Mouse (Mus musculus) ZHBTc4 (cell line): ENCODE data around the gene Plch2.
A peak's percentile ranks its signal among the peaks of the same experiment; 100 is the strongest.
"Not testable (repeated sequence)": the region's sequence is repeated elsewhere in the genome, so short reads cannot be mapped to it uniquely, and the experiment has no call there.

Experiments
- DNase-seq: peaks from one replicate; pipeline ENCODE4 v3.0.0-alpha.2; 2011; ENCODE audit warnings: low read depth, low spot score

The Plch2 gene

DNA sequence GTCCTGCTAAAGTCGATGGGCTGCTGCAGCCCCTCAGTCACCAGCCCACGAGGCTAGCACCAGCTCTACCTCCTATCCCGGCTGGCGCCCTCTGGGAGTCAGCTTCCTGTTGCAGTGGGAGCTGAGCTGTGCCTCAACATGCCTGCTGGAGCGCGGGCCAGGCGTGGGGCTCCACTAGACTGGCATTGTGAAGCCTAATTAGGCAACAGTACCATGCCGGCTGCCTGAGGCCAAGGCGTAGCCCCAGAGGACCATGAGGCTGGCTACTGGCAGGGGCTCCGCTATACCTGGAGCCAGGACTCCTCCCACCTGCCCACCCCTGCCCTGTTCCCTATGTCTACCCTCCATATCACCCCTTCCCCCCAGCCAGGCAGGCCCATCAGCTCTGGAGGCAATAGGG lies at the start of gene Plch2:
Plch2 (minus strand) TSS at position 61 of the 400 bp plus-strand sequence.
- DNase-seq: no peak

DNA sequence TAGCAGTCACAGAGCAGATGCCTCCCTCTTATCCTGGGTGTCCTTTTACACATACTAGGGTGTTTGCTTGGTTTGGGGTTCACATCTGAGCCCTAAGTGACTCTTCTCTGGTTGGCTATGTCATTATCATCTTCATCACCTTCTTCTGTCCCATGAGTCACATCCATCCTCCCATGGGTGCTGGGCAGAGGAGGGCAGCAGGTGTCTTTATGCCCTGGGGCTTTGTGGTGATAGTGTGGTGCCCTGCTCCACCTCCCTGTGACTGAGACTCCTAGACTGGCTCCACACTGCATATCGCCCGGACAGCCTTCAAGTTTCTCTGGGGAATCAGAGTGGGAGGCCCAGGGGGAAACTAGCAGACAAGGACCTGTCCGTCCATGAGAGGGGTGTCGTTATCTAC lies 42.0 kb upstream of the Plch2 start:
- no peak for DNase-seq

DNA sequence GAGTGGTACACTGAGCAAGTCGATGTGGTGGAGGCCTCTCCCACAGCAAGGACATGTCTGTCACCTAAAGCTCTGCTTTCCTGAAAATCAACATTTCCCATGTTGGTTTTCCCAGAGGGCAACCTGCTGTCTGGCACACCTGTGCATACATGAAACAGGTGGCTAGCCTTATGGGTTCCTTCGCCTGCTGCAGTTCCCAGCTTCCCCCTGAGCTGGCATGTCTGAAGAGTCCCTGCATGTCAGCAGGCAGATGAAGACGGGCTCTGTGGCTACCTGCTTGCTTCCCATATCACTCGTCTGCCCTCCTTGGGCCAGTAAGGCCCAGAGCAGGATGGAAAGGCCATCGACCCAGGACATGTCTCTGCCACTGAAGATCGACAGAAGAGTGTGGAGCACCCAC lies 40.9 kb upstream of the Plch2 start:
- DNase-seq: no peak

DNA sequence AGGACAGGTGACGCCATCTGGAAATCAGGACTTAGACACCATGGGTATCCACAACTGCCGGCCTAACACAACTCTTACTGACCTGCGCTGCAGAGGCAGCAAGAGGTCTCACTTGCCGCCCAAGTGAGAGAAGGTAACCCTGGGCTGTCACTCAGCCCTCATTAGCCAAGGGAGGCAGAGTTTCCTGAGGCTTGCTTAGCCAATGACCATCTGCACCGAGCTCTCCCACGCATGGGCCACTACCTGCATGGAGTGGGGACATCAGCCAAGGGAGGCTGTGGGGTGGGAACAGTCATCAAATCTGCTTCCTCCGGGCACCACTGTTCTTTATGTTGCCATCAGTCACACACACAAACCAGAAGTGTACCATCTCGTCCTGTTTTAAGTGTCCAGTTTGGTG lies 39.4 kb upstream of the Plch2 start:
- DNase-seq: no peak

DNA sequence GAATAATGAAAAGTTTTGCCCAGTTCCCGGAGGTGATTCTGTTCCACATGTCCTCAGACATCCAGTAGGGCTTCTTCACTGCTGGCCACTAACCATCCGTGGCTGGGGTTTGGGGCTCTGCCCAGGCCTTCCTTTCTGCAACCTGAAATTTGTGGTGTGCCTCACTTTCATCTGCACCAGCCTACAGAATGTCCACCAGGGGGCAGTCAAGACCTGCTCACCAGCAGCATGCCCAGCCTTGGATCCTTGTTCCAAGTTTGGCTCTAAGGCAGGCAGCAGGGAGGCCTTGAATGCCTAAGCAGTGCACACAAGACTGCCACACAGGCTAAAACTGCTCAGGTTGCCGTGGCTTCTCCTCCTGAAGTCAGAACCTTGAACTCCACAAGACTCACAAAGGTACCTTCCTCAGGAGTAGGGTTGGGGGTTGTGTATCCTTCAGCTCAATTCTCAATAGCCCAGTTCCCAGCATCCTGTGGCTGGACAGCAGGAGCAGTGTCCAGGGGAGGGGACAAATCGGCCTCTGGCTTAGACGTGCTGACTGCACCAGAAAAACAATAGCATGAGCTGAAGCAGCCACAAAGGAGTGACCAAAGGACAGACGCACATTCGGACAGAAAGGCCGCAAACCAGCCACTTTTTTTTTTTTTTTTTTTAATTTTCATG lies 38.8 kb upstream of the Plch2 start:
- peak; percentile 91 for DNase-seq

DNA sequence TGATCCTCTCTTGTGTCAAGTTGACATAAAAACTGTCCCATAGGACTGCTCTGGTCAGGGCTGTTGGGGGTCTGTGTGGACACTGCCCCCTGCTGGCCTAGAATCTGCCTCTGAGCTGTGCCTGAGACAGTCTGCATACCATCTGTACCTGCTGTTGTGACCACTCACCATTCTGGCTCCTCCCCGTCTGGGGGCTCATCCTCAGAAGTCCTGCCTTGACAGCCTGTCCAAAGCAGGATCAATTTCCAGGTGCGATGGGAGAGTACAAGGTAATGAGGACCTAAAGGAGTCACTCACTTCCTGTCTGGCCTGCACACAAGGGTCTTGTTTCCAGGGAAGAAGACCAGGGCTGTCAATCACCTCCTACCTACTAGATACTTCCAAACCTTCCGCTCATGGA lies 38.0 kb upstream of the Plch2 start:
- DNase-seq: peak; percentile 80

DNA sequence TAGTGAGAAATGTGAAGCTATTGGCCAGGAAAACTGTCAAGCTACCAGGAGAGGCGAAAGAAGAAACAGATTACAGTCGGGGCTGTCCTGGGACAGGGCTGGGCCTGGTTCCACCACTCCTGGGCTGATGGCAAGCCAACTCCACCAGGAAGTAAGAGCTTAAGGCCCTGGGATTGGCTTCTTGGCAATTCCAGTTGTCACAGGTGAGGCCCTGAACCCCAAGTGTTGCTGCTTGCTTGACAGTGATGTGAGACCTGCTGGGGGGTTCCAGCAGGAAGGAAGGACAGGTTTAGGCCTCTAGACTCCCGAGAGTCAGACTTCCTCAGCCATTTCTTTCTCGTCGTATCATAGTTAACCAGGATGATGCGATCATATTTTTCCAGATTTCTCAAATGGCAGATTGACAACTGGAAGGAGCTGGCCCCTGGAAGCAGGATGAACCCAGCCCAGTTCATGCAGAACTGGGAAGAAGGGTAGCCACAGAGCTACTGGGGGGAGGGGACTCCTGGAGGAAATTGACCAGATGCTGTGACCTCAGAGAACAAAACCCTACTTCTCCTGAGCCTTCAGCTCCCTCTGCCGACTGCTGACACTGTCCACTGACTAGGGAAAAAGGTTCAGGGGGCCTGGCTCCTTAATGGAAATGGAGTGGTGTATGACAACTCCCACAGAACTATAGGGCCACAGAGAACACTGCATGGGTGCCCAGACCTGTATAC lies 37.0 kb upstream of the Plch2 start:
- DNase-seq: no peak

DNA sequence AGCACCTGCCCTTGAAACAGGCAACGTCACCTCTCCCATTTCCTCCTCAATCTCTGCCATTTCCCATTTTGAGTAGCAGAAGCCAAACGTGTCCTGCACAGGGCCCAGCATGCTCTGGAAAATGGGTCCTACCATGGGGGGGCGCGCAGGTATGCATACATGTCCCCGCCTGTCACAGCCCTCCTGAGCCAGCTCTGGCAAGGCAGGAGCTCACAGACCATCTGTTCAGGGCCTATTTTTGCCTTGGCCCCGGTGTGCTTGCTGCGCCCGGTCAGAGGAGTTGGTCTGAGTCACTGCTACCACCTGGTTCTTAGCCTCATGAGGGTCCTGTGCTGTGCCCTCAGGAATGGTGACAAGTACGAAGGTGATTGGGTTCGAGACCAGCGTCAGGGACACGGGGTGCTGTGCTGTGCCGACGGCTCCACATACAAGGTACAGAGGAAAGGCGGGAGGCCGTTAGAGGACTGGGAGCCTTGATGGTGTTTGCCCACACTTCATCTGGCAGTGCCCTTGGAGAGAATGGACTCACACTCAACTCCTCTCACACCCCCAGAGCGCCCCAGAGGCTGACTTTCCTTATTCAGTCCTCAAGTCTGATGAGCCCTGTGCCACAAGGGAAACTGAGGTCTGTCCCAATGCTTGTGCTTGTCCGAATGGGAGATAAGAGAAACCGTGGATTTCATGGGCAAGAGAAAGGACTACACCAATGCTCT lies 36.3 kb upstream of the Plch2 start:
- no peak for DNase-seq

DNA sequence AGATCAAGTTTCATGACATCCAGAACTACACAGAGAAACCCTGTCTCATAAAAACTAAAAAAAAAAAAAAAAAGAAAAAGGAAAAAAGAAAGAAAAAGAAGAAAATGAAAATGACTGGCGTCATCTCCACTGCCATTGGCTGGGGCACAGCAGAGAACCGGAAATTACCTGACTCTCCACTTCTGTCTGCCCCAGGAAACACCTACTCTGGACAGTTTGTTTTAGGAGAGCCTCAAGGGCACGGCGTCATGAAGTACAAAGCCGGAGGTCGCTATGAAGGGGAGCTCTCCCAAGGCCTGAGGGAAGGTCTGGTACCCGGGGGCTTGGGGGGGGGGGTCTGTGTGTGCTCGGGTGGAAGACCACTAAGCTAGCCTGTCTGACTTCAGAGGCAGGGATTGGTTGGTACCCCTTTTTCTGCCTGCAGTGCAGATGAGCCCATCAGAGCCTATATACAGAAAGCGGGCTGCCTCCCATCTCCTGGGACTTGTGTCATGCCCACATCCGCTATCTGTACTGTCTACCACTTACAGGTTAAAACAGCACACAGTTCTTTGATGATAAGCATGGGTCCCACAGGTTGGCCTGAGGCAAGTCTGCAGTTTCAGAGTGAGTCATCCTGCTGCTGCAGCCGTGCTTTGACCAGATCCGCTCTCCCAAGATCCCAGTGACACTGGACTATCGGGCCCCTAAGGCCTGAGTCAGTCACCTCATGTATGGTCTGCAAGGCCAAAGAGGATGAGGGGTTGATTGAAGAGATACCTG lies 34.3 kb upstream of the Plch2 start:
- DNase-seq: no peak

DNA sequence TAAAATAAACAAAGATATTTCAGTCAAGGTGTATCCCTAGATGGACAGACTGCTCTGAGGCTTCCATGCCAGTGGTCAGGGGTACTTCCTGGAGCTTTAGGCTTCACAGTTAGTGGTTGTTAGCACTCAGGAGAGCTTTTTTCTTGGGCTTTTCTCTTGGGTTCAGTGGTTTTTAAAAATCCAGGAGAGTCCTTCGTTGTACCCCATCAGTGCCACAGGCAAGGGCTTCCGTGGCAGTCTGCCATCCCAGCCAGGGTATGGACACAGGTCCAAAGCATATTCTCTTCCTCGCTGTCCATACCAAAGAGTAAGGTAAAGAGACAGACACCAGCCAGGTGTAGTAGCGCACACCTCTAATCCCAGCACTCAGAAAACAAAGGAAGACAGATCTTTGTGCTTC lies 33.6 kb upstream of the Plch2 start:
- DNase-seq: no peak

DNA sequence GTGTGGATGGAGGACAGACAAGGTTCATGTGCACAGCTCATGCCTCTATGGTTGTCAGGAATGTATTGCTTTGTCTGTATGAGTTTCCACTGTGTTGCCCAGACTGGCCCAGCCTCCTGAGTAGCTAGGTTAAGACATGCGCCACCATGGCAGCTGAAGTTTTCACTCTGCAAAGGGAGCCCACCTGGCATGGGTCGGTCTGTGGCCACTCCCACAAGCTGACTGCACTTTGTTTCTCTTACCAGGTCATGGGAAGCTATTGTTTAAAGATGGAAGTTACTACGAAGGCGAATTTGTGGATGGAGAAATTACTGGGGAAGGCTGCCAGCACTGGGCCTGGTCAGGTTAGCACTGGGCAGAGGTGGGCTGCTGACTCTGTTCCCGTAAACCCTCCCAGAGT lies 32.7 kb upstream of the Plch2 start:
- DNase-seq: no peak

DNA sequence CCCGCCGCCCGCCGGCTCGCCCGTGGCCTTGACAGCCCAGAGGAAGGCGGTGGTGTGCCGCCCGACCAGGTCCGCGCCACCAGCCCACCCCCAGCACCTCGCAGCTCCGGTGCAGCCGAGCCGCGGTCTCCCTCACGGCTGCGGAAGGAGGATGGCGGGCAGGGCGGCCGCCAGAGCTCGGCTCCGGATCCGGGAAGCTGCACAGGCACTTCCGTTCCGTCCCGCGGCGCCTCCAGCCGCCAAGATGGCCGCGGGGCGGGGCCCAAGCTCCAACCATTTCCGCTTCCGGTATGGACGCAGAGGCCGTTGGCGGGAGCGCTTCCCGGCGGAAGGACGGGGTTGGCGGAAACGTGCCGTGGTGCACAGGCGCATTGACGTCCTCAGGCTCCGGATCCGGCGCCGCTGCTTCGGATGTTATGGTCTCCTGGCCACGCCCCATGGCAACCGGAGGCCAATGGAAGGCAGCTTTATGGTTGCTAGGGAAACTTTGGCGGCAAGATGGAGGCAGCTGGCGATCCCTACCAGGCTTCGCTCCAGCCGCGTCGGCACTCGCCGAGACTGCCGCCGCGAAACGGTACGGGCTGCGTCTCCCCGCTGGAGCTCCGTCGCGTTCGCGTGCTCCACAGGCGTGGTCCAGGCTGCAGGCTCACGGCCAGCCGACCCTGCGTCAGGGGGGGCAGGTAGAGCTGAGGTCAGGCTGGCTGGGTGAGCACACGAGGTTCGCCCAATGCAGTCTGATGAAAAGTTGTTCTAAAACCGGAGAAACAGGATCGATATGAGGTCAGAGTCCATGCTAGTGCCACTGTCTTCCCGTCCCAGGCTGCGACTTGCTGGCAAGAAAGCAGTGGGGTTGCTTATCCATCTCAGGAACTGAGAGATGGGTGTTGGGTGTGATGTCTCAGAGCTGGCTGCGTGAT lies 29.8 kb upstream of the Plch2 start, which contains the start of the genes Rer1 and Morn1:
Rer1 (minus strand) TSS at position 275 of the 917 bp plus-strand sequence.
Morn1 (plus strand) TSS at position 470 of the 917 bp plus-strand sequence.
- peak; percentile 100 for DNase-seq

DNA sequence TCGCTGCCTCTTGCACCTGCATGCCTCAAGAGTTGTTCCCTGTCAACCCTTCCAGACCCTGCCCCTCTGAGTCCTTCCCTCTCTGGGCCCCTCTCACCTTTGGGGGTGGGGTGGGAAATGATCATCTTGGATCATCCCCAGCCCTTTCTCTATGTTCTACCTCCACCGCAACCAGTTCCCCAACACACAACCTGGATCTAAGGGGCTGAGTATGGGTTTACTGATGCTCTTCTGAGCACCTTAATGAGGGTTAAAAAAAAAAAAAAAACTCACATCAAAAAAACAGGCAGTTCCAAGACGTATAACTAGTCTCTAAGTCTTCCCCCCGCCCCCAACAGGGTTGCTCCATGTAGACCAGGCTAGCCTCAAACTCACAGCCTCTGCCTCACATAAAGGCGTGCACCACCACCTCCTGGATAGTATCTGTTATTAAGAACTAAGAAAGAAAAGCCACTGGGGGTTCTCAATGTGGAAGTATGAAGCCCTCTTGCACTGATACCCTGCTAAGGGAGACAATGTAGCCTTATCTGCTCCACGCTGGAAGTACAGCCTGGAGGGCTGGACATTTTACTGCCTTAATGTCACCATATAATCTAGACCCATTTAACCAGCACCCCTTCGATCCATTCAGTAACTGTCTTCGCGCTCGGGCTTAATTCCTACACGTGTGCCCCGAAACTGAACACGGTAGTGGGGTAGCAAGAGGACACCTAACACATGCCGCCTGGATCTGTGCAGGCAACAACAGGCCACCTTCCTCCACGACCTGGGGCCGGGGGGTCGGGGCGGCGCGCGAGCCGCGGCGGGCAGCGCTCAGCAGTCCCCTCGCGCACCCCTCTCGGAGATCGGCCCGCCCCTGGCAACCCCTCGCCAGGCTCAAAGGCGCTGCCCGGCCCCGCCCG lies 28.9 kb upstream of the Plch2 start:
- DNase-seq: no peak

DNA sequence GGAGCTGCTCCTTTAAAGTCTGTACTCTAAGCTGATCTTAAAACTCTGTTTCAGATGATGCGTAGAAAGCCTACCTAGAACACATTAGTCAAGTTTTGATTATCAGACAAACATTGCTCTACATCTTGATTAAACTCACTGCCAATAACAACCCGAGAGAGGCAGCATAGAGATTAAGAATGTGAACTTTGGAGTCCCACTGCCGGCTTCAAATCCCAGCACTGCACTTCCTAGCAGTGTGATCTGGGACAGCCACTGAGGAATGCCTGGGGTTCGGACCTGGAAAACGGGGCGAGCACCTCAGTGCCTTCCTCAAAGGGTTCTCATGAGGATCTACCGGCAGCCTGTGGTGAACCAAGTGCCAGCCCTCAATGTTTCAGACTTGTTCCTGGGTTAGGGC lies 27.8 kb upstream of the Plch2 start:
- no peak for DNase-seq

DNA sequence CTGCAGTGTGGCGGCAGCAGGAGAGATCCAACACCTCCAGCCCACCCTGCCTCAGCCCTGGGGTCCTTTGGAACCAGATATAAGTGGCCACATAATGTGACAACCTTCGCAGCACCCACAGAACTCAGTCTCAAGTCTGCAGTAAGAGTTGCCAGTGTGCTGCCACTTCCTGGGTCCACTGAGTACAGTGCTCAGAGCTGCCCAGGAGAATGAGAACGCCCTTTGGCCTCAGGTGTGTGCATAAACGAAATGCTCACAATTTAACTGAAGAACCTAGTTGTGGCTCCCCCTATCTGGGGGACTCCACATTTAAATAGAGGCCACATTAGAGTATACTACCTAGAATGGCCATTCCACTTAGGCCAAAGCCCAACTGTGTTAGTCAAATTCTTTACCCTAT lies 27.0 kb upstream of the Plch2 start:
- no peak for DNase-seq

DNA sequence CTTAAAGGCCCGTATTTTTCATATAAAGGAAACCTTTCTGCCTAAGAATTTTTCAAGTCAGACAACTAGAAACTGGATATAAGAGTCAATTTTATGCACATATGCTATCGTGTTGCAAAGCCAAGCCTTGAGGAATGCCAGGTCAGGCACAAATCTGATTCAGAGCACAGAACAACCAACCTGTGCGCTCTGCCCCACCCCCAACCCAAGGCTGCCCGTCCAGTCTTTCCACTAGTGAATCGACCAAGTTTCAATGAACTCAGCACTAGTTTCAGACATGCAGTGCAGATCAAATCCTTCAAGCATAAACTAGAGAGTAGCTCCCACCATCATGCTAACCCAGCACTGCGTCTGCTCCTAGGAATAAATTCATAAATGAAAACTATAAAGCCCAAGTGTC lies 23.1 kb upstream of the Plch2 start:
- no peak for DNase-seq

DNA sequence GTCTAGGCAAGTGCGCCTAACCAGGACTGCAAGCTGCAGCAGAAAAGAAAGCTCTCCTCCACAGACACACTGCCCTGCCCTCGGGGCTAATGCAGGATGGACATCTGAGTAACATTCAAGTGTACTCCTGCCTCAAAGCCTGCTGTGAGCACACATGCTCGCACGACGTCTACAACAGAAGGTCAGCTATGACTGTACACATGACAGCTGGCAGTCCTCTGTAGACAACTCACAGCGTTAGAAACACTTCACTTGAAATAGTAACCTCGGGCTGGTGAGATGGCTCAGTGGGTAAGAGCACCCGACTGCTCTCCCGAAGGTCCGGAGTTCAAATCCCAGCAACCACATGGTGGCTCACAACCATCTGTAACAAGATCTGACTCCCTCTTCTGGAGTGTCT lies 22.2 kb upstream of the Plch2 start:
- not testable (repeated sequence) for DNase-seq

DNA sequence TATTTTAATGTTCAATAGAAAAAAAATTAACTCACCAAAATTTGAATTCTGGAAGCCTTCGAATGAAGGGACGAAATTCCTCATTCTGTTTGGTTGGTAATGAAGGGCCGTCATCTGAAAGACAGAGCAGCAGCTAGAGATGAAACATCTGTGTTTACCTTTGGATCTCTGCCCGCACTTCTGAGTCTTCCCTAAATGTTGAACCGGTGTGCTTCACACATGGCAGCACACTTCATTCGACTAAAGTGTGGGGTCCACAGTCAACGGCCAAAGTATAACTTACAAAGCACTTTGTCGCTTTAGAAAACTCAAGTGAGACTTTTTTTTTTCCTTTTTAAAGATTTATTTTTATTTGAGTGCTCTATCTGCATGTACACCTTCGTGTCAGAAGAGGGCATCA lies 20.1 kb upstream of the Plch2 start:
- DNase-seq: no peak

DNA sequence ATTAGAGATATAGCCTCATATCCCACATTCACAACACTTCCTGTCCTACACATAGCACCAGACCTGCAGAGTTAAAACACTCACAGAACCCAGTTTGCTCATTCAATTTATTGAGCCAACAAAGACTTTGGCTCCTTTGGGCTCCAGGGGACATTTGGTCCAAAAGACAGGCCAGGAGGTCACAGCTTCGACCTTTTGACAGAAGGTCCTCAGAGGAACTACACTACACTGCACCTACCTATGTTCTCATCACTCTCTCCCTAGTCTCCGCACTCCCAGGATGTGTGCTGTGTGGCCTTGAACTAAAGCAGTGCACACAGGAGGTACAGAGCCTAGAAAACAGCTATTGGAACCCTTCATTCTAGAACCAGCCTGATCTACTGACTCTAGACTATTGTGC lies 19.2 kb upstream of the Plch2 start:
- DNase-seq: no peak

DNA sequence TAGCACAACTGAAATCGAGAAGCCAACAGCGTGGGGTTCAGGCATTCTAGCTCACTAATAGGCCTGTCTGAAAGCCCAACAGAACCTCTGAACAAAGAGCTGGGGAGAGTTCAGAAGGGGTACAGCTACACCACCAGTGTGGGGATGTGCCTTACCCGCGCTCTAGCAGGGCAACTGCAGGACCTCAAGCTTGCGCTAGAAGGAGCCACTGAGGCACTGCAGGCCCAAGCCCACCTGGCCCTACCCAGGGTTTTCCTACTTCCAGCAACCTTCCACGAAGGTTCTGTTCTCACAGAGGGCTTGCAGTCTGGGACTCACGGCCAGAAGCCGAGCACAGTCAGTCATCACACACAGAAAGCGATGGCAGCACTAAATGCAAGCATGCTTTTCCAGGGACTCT lies 18.6 kb upstream of the Plch2 start:
- peak; percentile 69 for DNase-seq
